Mouse (Mus musculus) intestine, embryonic 14.5 days (tissue): ENCODE measurements around the gene Fbxl14. TPM values are rescaled to one million over a fixed set of nuclear protein-coding genes. Genes with fewer than 3 reads are reported as not detected.

Source experiments
- ATAC-seq: fragments of 200-750 bp; cut with Nextera tagmentation; replicated peaks from 2 replicates; pipeline ENCODE4 v1.8.0; 2017; ENCODE audit warnings: low read depth, moderate number of reproducible peaks, moderate TSS enrichment, moderate library complexity; ENCODE audit not compliant: low FRiP score, low TSS enrichment
- DNase-seq: peaks from one replicate; pipeline ENCODE4 v3.0.0-alpha.2; 2018; ENCODE audit warnings: low spot score
- H3K27ac ChIP-seq: fragments of 300-500 bp; sonication (generic); 2 replicates; pipeline ENCODE4 v1.5.1; 2014; ENCODE audit warnings: low read depth, mild to moderate bottlenecking, control low read depth
- H3K27me3 ChIP-seq: fragments of 300-500 bp; sonication (generic); replicated peaks from 2 replicates; pipeline ENCODE4 v1.6.1; 2014; ENCODE audit warnings: low read length, control low read depth; ENCODE audit not compliant: control insufficient read depth, insufficient read depth
- H3K36me3 ChIP-seq: fragments of 300-500 bp; sonication (generic); 2 replicates; pipeline ENCODE4 v1.6.1; 2014; ENCODE audit warnings: low read length, control low read depth; ENCODE audit not compliant: control insufficient read depth, insufficient read depth
- H3K4me1 ChIP-seq: fragments of 300-500 bp; sonication (generic); replicated peaks from 2 replicates; pipeline ENCODE4 v1.6.1; 2014; ENCODE audit warnings: low read length, control low read depth, mixed read lengths; ENCODE audit not compliant: control insufficient read depth, insufficient read depth
- H3K4me2 ChIP-seq: fragments of 300-500 bp; sonication (generic); 2 replicates; pipeline ENCODE4 v1.6.1; 2014; ENCODE audit warnings: low read length
- H3K4me3 ChIP-seq: fragments of 300-500 bp; sonication (generic); 2 replicates; pipeline ENCODE4 v1.5.1; 2014; ENCODE audit warnings: low read depth, low read length, control low read depth, mixed read lengths
- H3K9ac ChIP-seq: fragments of 300-500 bp; sonication (generic); 2 replicates; pipeline ENCODE4 v1.6.1; 2014; ENCODE audit warnings: mild to moderate bottlenecking, low read length
- H3K9me3 ChIP-seq: fragments of 300-500 bp; sonication (generic); 2 replicates; pipeline ENCODE4 v1.6.1; 2016; ENCODE audit warnings: low read length, control low read depth; ENCODE audit not compliant: control insufficient read depth
- WGBS: fragments of 180-500 bp; shearing (Covaris S2); extraction: QIAGEN DNeasy Blood & Tissue Kit; methylation state at CpG from one replicate; pipeline ENCODE4 v1.1.7; 2014; 5-methylcytosine and 5-hydroxymethylcytosine counted together
- polyA plus RNA-seq: library from polyadenylated mRNA; unstranded; fragments of >200 nt; fragmentation: Nextera tagmentation; extraction: Ambion mirVana; gene quantifications from 2 replicates; pipeline ENCODE4 v1.2.1, GENCODE M21; 2014

Gene Fbxl14
- polyA plus RNA-seq, 1 experiment from 2014 or later: 6.4 TPM

DNA sequence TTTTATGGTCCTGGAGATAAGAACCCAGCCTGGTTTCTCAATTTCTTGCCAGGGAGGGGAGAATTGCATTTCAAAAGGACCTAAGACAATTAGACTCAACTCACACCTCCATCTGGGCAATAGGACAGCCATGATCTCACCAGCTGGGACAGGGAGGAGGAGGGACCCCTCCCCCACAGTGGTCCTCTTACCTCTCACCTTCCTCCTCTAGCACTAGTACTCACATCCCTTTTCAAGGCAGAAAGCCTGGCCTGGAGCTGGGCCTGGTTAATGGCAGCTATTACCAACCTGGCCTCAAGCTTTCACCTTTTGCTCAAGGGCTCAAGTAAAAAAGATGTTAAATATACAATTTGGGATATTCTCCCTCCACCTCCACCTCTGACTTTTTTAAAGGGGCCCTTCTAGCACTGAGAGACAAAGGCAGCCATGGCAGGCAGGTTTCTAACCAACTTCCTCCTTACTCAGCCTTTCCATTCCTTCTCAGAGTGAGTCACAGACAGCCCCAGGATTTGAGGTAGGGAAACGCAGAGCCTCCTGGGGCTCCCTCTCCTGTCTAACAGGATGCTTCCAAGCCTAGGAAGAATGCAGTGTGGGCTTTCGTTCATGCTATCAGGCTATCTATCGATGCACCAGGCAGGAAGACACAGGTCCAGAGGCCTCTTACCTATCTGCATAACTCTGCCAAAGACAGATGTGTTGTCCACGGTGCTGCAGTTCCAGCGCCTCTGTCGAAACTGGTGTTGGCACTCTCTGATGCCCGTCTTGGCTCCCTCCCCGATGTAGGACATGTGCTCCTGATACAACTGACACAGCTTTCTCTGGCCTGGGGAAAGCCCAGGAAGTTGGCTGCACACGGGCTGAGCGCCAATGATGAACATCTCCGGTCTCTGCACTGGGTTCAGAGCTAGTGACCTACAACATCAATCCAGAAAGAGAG is 33.5 kb upstream of the Fbxl14 start:
- no peak overlapping the region for H3K27ac ChIP-seq
- no peaks in the 10 kb centered on the region for H3K27me3 ChIP-seq
- H3K4me2 ChIP-seq: no peak overlapping the region
- DNase-seq: no peak
- no peak for ATAC-seq
- no peaks in the 10 kb centered on the region for H3K9me3 ChIP-seq
- H3K9ac ChIP-seq: no peak overlapping the region
- whole genome bisulfite sequencing: 62% methylated on average over 11 of the region's 11 CpGs
- no peak overlapping the region for H3K4me3 ChIP-seq
- no peaks in the 10 kb centered on the region for H3K36me3 ChIP-seq
- H3K4me1 ChIP-seq: peaks cover 13% of the 10 kb centered on the region

DNA sequence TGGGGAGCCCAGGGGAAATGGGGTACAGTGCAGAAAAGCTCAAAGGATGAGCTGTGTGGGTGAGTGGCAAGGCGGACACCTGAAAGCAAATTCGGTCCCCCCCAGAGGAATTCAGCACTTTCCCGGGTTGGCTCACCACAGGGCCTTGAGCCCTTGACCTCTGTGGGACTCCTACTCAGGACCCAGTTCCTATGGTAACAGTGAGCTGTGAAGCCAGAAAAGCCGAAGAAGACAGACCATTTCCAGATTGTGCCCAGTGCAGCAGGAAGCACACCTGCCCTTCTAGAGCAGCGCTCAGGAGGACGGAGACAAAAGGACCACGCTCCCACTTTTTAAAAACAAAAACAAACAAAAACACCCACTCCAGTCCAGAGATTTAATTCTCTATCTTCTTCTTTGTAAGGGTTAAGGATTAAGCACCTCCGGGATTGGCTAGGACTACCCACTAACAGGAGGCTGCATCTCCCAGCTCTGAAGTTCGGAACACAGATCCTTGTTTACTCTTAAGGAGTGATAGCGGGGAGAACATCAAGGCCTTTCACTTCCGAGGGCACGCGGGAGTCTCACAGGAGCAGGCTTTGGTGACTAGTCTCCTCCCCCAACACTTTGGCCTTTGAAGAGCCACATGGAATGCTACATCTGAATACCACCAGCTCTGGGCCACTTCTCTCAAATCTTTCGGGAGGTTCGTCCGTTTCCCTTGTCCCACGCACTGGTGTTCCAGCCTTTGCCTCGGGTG is 31.0 kb upstream of the Fbxl14 start:
- H3K9ac ChIP-seq: peak overlapping the region; percentile 37
- H3K36me3 ChIP-seq: no peaks in the 10 kb centered on the region
- ATAC-seq: no peak
- no peak overlapping the region for H3K27ac ChIP-seq
- peaks cover 19% of the 10 kb centered on the region for H3K4me1 ChIP-seq
- no peaks in the 10 kb centered on the region for H3K27me3 ChIP-seq
- WGBS: 11% methylated on average over 18 of the region's 18 CpGs
- peak overlapping the region; percentile 67 for H3K4me2 ChIP-seq
- DNase-seq: peak; percentile 71
- H3K9me3 ChIP-seq: no peaks in the 10 kb centered on the region
- H3K4me3 ChIP-seq: peak overlapping the region; percentile 25

DNA sequence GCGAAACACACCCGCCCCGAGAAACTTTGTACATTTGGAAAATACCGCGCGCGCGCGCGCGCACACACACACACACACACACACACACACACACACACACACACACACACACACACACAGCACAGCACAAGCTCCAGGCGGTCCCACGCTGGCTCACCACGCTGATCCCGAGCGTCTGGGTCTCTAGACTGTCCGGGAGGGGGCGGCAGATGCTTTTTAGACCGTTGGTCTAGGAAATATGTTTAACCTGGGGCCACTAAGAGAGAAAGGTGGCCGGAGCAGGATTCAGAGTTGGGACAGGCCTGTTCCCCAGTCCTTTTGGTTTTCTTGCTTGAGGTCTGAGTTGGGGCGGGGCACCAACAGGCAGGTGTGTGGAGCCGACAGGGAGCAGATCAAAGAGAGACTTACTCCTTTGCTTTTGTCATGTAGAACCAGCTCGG is 30.4 kb upstream of the Fbxl14 start:
- H3K9ac ChIP-seq: peak overlapping the region; percentile 37
- H3K4me1 ChIP-seq: peaks cover 15% of the 10 kb centered on the region
- no peak overlapping the region for H3K27ac ChIP-seq
- H3K27me3 ChIP-seq: no peaks in the 10 kb centered on the region
- peak; percentile 67 for ATAC-seq
- peak overlapping the region; percentile 67 for H3K4me2 ChIP-seq
- peak; percentile 79 for DNase-seq
- no peaks in the 10 kb centered on the region for H3K9me3 ChIP-seq
- H3K4me3 ChIP-seq: peak overlapping the region; percentile 25
- H3K36me3 ChIP-seq: no peaks in the 10 kb centered on the region
- WGBS: 3% methylated on average over 23 of the region's 23 CpGs

DNA sequence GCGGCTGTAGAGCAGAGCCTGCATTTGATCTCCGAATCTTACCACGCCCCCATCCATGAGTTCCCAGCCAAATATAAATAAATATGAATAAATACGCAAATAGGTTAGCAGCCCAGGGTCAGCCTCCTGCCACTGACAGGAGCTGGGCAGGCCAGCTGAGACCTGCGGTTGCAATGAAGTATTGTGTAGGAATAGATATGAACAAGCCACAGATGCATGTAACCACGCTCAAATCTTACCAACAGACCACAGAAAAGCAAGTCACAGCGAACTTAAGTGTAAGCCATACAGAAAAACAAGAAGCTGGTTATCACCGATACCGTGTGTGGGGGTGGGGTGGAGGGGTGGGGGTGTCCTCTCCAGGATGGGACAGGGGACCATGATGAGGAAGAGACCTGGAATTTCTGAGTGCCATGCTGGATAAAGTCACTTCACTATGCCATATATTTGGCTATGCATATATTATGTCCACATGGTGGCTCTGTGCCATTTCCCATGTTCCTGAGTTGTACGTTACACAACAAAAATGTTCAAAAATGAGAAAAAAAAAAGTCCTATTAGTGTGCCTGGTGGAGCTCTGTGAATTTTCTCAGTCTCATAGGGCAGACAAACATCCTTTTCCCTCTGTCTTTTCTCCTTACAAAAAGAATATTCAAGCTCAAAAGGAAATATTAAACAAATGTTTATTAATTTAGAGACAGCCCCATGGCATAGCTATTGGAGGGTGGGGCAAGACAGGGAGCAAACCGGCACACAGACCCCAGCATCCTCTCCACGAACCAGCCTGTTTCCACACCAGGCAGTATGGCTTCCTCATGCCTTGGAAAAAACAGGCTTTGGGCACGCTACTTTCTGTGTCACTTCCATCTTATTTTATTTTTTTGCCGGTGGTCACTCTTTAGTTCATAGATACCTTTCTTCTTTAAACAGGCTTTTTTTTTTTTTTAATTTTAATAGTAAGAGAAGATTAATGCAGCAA is 28.2 kb upstream of the Fbxl14 start:
- Histone ChIP-seq H3K27ac (peak overlapping the region; percentile 64; the same call in 1 of the 2 replicates), H3K4me2 (peak overlapping the region; percentile 75), H3K9ac (peak overlapping the region; percentile 29; the same call in 1 of the 2 replicates), H3K4me3 (peak overlapping the region; percentile 36), H3K9me3 (no peaks in the 10 kb centered on the region), H3K36me3 (no peaks in the 10 kb centered on the region), H3K4me1 (peaks cover 15% of the 10 kb centered on the region), H3K27me3 (no peaks in the 10 kb centered on the region)
- 34% methylated on average over 14 of the region's 14 CpGs for WGBS
- no peak for ATAC-seq
- DNase-seq: no peak

DNA sequence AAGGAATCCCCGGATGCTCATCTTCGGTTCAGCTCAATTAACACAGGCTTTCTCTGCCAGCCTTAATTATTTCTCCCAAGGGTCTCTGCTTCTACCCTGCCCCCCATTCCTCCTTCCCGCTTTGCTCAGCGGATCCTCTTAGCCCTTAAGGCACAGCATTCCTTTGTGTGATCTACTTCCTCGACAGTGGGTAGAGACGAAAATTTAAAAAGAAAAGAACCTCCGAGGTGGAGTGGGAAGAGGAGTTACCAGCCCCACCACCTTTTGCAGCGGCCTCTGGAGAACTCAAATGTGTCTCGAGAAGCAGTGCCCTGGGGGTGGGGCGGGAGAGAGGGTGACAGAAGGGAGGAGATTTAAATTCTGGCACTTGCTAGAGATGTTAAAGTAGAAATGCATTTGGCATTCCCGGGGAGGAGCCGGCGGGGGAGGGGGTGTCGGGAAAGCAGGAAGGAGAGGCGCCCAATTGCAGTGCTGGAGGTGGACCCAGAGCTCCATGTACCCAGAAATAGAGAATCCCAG is 27.4 kb upstream of the Fbxl14 start:
- H3K4me2 ChIP-seq: peak overlapping the region; percentile 75
- H3K4me3 ChIP-seq: peak overlapping the region; percentile 36
- peak overlapping the region; percentile 64 for H3K27ac ChIP-seq
- H3K4me1 ChIP-seq: peaks cover 15% of the 10 kb centered on the region
- peak overlapping the region; percentile 29 for H3K9ac ChIP-seq
- WGBS: 5% methylated on average over 15 of the region's 15 CpGs
- DNase-seq: peak; percentile 83
- no peaks in the 10 kb centered on the region for H3K9me3 ChIP-seq
- H3K27me3 ChIP-seq: no peaks in the 10 kb centered on the region
- no peaks in the 10 kb centered on the region for H3K36me3 ChIP-seq
- no peak for ATAC-seq

DNA sequence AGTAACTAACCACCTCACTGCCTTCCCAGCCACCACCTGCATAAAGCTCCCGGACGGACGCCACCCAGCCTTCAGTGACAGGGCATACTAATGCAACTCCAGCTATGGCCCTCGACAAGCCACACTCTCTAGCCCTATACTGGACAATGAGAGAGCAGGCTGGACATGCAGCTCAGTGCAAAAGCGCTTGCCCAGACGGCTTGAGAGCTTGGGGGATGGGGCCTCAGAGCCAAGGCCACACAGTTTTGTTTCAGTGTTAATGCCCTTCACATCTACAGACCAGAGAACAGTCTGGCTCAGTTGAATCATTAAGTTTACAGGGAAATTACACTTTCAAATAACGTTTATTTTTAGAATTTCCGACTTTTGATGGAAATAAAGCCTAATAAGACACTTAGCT is 21.3 kb upstream of the Fbxl14 start:
- ATAC-seq (no peak), DNase-seq (no peak)
- Histone ChIP-seq H3K9ac (no peak overlapping the region), H3K36me3 (no peaks in the 10 kb centered on the region), H3K27ac (no peak overlapping the region), H3K4me2 (no peak overlapping the region), H3K4me1 (no peaks in the 10 kb centered on the region; the same call in 1 of the 2 replicates), H3K27me3 (no peaks in the 10 kb centered on the region), H3K9me3 (no peaks in the 10 kb centered on the region), H3K4me3 (no peak overlapping the region)
- 67% methylated on average over 8 of the region's 8 CpGs for WGBS

DNA sequence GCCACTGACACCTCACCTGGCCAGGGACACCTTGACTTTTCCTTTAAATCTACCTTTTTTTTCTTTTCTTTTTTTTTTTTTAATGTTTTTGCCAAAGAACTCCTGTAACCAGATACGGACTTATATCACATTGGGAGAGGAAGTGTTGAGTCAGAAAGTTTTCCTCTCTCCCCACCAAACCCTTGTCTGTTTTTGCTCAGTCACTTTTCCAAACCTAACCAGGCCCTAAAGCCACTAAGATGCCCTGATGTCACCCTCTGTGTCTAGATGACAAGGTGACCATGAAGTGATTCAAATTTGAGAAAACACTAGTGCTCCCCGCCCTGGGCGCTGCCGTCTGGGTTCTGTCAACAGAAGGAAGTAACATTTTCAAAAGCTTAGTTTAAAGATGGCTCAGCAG is 20.4 kb upstream of the Fbxl14 start:
- no peak overlapping the region for H3K9ac ChIP-seq
- no peaks in the 10 kb centered on the region for H3K9me3 ChIP-seq
- H3K36me3 ChIP-seq: no peaks in the 10 kb centered on the region
- H3K4me1 ChIP-seq: no peaks in the 10 kb centered on the region; the same call in 1 of the 2 replicates
- WGBS: 60% methylated on average over 4 of the region's 4 CpGs
- ATAC-seq: no peak
- no peak overlapping the region for H3K27ac ChIP-seq
- DNase-seq: no peak
- H3K4me3 ChIP-seq: no peak overlapping the region
- H3K27me3 ChIP-seq: no peaks in the 10 kb centered on the region
- no peak overlapping the region for H3K4me2 ChIP-seq

DNA sequence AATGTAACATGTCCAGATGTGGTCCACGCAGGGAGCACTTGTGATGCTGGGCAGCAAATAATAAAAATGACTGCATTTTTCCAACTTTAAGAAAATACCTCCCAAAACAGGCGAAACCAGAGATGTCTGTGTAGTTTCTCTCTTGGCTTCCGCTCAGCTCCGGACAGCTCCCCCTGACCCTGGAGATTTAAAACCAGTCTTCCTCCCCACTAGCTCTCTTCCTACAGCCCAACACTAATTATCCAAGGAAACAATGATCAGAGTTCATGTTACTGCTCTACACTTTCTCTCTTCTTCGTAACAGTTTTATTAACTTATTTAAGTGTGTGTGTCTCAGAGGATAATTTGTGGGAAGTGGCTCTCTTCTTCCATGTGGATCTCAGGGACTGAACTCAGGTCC is 19.1 kb upstream of the Fbxl14 start:
- ATAC-seq (no peak), DNase-seq (no peak)
- WGBS: 52% methylated on average over 5 of the region's 5 CpGs
- no peaks in the 10 kb centered on the region for H3K27me3 ChIP-seq
- no peaks in the 10 kb centered on the region for H3K9me3 ChIP-seq
- no peaks in the 10 kb centered on the region; the same call in 1 of the 2 replicates for H3K4me1 ChIP-seq
- no peak overlapping the region for H3K9ac ChIP-seq
- no peaks in the 10 kb centered on the region for H3K36me3 ChIP-seq
- no peak overlapping the region; the same call in 1 of the 2 replicates for H3K27ac ChIP-seq
- no peak overlapping the region for H3K4me3 ChIP-seq
- no peak overlapping the region for H3K4me2 ChIP-seq
